Mouse (Mus musculus) embryonic facial prominence, embryonic 13.5 days (tissue): ENCODE results near the gene Trp53tg5. TPM values are rescaled to one million over a fixed set of nuclear protein-coding genes. Genes with fewer than 3 reads are reported as not detected.

Source experiments
- ATAC-seq: fragments of 200-750 bp; cut with Nextera tagmentation; 2 replicates; pipeline ENCODE4 v1.8.0; 2017; ENCODE audit warnings: low read depth; ENCODE audit not compliant: insufficient number of reproducible peaks, insufficient read depth, low FRiP score, low TSS enrichment
- H3K27ac ChIP-seq: fragments of 300-500 bp; sonication (generic); 2 replicates; pipeline ENCODE4 v1.5.1; 2015; ENCODE audit warnings: moderate library complexity, mild to moderate bottlenecking, inconsistent platforms
- H3K27me3 ChIP-seq: fragments of 300-500 bp; sonication (generic); 2 replicates; pipeline ENCODE4 v1.6.1; 2015; ENCODE audit warnings: mild to moderate bottlenecking, inconsistent platforms
- H3K36me3 ChIP-seq: fragments of 300-500 bp; sonication (generic); 2 replicates; pipeline ENCODE4 v1.6.1; 2015; ENCODE audit warnings: mild to moderate bottlenecking, inconsistent platforms
- H3K4me1 ChIP-seq: fragments of 300-500 bp; sonication (generic); 2 replicates; pipeline ENCODE4 v1.6.1; 2015; ENCODE audit warnings: inconsistent platforms
- H3K4me2 ChIP-seq: fragments of 300-500 bp; sonication (generic); 2 replicates; pipeline ENCODE4 v1.6.1; 2015; ENCODE audit warnings: moderate library complexity, mild to moderate bottlenecking, inconsistent platforms
- H3K4me3 ChIP-seq: fragments of 300-500 bp; sonication (generic); 2 replicates; pipeline ENCODE4 v1.5.1; 2015; ENCODE audit warnings: mild to moderate bottlenecking, inconsistent platforms
- H3K9ac ChIP-seq: fragments of 300-500 bp; sonication (generic); 2 replicates; pipeline ENCODE4 v1.6.1; 2015; ENCODE audit warnings: mild to moderate bottlenecking, inconsistent platforms
- H3K9me3 ChIP-seq: fragments of 300-500 bp; sonication (generic); 2 replicates; pipeline ENCODE4 v1.6.1; 2016; ENCODE audit warnings: inconsistent platforms
- WGBS: fragments of 180-500 bp; shearing (Covaris S2); methylation state at CpG from one replicate; pipeline ENCODE4 v1.1.7; 2015; ENCODE audit warnings: mixed read lengths; 5-methylcytosine and 5-hydroxymethylcytosine counted together
- polyA plus RNA-seq: library from polyadenylated mRNA; unstranded; fragments of >200 nt; fragmentation: Nextera tagmentation; extraction: Ambion mirVana; gene quantifications from 2 replicates; pipeline ENCODE4 v1.2.1, GENCODE M21; 2015

Trp53tg5 gene
- polyA plus RNA-seq, 1 experiment from 2014 or later, result not detected

- no peak for ATAC-seq
- Histone ChIP-seq H3K9me3 (no peaks in the 10 kb centered on the region), H3K4me2 (no peak overlapping the region), H3K27me3 (no peaks in the 10 kb centered on the region), H3K27ac (no peak overlapping the region), H3K36me3 (peaks cover 8% of the 10 kb centered on the region; the same call in 1 of the 2 replicates), H3K4me3 (no peak overlapping the region), H3K4me1 (no peaks in the 10 kb centered on the region), H3K9ac (no peak overlapping the region)
- 61% methylated on average over 11 of the region's 14 CpGs for WGBS
These were observed 38.8 kb upstream of the Trp53tg5 start for GRCm38 (mm10) chr2:164512121-164512909.

- Histone ChIP-seq H3K27me3 (no peaks in the 10 kb centered on the region), H3K9ac (no peak overlapping the region), H3K36me3 (peaks cover 24% of the 10 kb centered on the region), H3K27ac (no peak overlapping the region), H3K9me3 (no peaks in the 10 kb centered on the region), H3K4me2 (no peak overlapping the region), H3K4me3 (no peak overlapping the region), H3K4me1 (no peaks in the 10 kb centered on the region)
- 31% methylated on average over 5 of the region's 5 CpGs for WGBS
- ATAC-seq, result no peak
These were observed 37.2 kb upstream of the Trp53tg5 start for GRCm38 (mm10) chr2:164510621-164511190.

- Histone ChIP-seq H3K9ac (no peak overlapping the region), H3K4me2 (no peak overlapping the region), H3K9me3 (peaks cover 12% of the 10 kb centered on the region), H3K36me3 (peaks cover 50% of the 10 kb centered on the region), H3K4me1 (no peaks in the 10 kb centered on the region), H3K27me3 (no peaks in the 10 kb centered on the region), H3K4me3 (no peak overlapping the region), H3K27ac (no peak overlapping the region)
- no peak for ATAC-seq
- 87% methylated on average over 19 of the region's 19 CpGs for WGBS
These were observed 34.3 kb upstream of the Trp53tg5 start for GRCm38 (mm10) chr2:164507811-164508210.

GRCm38 (mm10) chr2:164505619-164506347 is 32.3 kb upstream of the Trp53tg5 start:
- no peak overlapping the region for H3K4me3 ChIP-seq
- no peaks in the 10 kb centered on the region for H3K27me3 ChIP-seq
- ATAC-seq, result no peak
- H3K4me2 ChIP-seq, result no peak overlapping the region
- peaks cover 12% of the 10 kb centered on the region for H3K9me3 ChIP-seq
- 96% methylated on average over 4 of the region's 4 CpGs for WGBS
- no peak overlapping the region for H3K9ac ChIP-seq
- peaks cover 70% of the 10 kb centered on the region for H3K36me3 ChIP-seq
- no peak overlapping the region for H3K27ac ChIP-seq
- H3K4me1 ChIP-seq, result no peaks in the 10 kb centered on the region

GRCm38 (mm10) chr2:164504919-164505318 is 31.4 kb upstream of the Trp53tg5 start:
- Histone ChIP-seq H3K27ac (no peak overlapping the region), H3K9me3 (peaks cover 12% of the 10 kb centered on the region), H3K9ac (no peak overlapping the region), H3K36me3 (peaks cover 79% of the 10 kb centered on the region), H3K27me3 (no peaks in the 10 kb centered on the region), H3K4me3 (no peak overlapping the region), H3K4me1 (no peaks in the 10 kb centered on the region), H3K4me2 (no peak overlapping the region)
- ATAC-seq, result no peak
- 94% methylated on average over 3 of the region's 3 CpGs for WGBS

GRCm38 (mm10) chr2:164500511-164500910 is 27.0 kb upstream of the Trp53tg5 start:
- H3K4me1 ChIP-seq, result peaks cover 11% of the 10 kb centered on the region
- 93% methylated on average over 7 of the region's 7 CpGs for WGBS
- H3K36me3 ChIP-seq, result peaks cover 57% of the 10 kb centered on the region
- H3K9me3 ChIP-seq, result peaks cover 12% of the 10 kb centered on the region
- H3K27ac ChIP-seq, result no peak overlapping the region
- no peak for ATAC-seq
- no peaks in the 10 kb centered on the region for H3K27me3 ChIP-seq
- no peak overlapping the region for H3K4me3 ChIP-seq
- H3K4me2 ChIP-seq, result no peak overlapping the region
- no peak overlapping the region for H3K9ac ChIP-seq

- H3K4me2 ChIP-seq, result no peak overlapping the region
- 73% methylated on average over 5 of the region's 5 CpGs for WGBS
- H3K9me3 ChIP-seq, result 0 out of 2 replicates have a peak, but pooled peaks cover 6% of the 10 kb centered on the region
- no peak overlapping the region for H3K9ac ChIP-seq
- H3K36me3 ChIP-seq, result peaks cover 47% of the 10 kb centered on the region
- H3K4me3 ChIP-seq, result no peak overlapping the region
- no peaks in the 10 kb centered on the region for H3K27me3 ChIP-seq
- no peak overlapping the region for H3K27ac ChIP-seq
- H3K4me1 ChIP-seq, result peaks cover 11% of the 10 kb centered on the region
- ATAC-seq, result no peak
These were observed 25.8 kb upstream of the Trp53tg5 start for GRCm38 (mm10) chr2:164499317-164499716.

- H3K9ac ChIP-seq, result peak overlapping the region; percentile 76
- no peak overlapping the region for H3K27ac ChIP-seq
- no peak for ATAC-seq
- H3K27me3 ChIP-seq, result no peaks in the 10 kb centered on the region
- peaks cover 11% of the 10 kb centered on the region for H3K4me1 ChIP-seq
- peak overlapping the region; percentile 78 for H3K4me3 ChIP-seq
- peaks cover 32% of the 10 kb centered on the region for H3K36me3 ChIP-seq
- 6% methylated on average over 21 of the region's 21 CpGs for WGBS
- no peaks in the 10 kb centered on the region for H3K9me3 ChIP-seq
- peak overlapping the region; percentile 87 for H3K4me2 ChIP-seq
These were observed 24.3 kb upstream of the Trp53tg5 start for GRCm38 (mm10) chr2:164497691-164498268.

GRCm38 (mm10) chr2:164496847-164497690 is 23.5 kb upstream of the Trp53tg5 start, which contains the start of gene Pigt:
Gene Pigt (plus strand): TSS chr2:164497520.
- 4% methylated on average over 43 of the region's 43 CpGs for WGBS
- Histone ChIP-seq H3K27ac (0 out of 2 replicates have a peak within 1 kb of the TSS, but pooled peaks have one; percentile 29), H3K36me3 (peaks cover 25% of the 10 kb centered on the region)

GRCm38 (mm10) chr2:164496331-164496730 is 22.8 kb upstream of the Trp53tg5 start:
- Histone ChIP-seq H3K27me3 (no peaks in the 10 kb centered on the region), H3K4me1 (peaks cover 11% of the 10 kb centered on the region), H3K36me3 (peaks cover 18% of the 10 kb centered on the region), H3K27ac (no peak overlapping the region), H3K4me3 (no peak overlapping the region), H3K4me2 (peak overlapping the region; percentile 87), H3K9me3 (no peaks in the 10 kb centered on the region), H3K9ac (no peak overlapping the region)
- 54% methylated on average over 1 of the region's 1 CpGs for WGBS
- ATAC-seq, result no peak

More at GRCm38 (mm10) chr2:164496847-164497690, 23.5 kb upstream of the Trp53tg5 start, which contains the start of gene Pigt:
- Histone ChIP-seq H3K27me3 (no peaks in the 10 kb centered on the region), H3K4me3 (peak within 1 kb of the TSS; percentile 78), H3K9me3 (no peaks in the 10 kb centered on the region), H3K9ac (peak within 1 kb of the TSS; percentile 76), H3K4me1 (peaks cover 11% of the 10 kb centered on the region), H3K4me2 (peak within 1 kb of the TSS; percentile 87)
- ATAC-seq, result peak; percentile 80; the same call in 1 of the 2 replicates
